ENCODE assay signal across 28 mouse cellular contexts in genomic region chr3:29993346-29993745, GRCm38 (mm10).
DNase-seq lines count a peak whose midpoint lies in the region; ATAC-seq and TF ChIP-seq lines count a peak whose summit lies in the region.
"Had no signal": no experiment of that assay in that cellular context is flagged by ENCODE, and none has a peak within 500 bp of the region (broad histone marks: within the 10 kb centered on the region; RNA-seq: fewer than 3 reads in every experiment).

No protein-coding gene starts in this region.

- no peaks in the 10 kb centered on the region for H3K27me3 ChIP-seq in kidney, adult 2 months (replicated peaks; ENCODE audit: control insufficient read depth, insufficient read depth, low read length)
- H3K27me3 ChIP-seq in stomach, postnatal 0 days (ENCODE audit: control insufficient read depth, insufficient read depth, low read length): no peaks in the 10 kb centered on the region
- H3K27me3 ChIP-seq: CH12.LX; embryonic facial prominence, embryonic 12.5 days; embryonic facial prominence, embryonic 15.5 days; heart, embryonic 12.5 days; heart, embryonic 15.5 days; hindbrain, embryonic 13.5 days had no signal

- no peak overlapping the region for H3K9ac ChIP-seq in stomach, postnatal 0 days (ENCODE audit: low read length)
- H3K9ac ChIP-seq: embryonic facial prominence, embryonic 12.5 days; embryonic facial prominence, embryonic 15.5 days; forebrain, postnatal 0 days; heart, embryonic 12.5 days; heart, embryonic 15.5 days; hindbrain, embryonic 13.5 days had no signal

- DNase-seq in kidney, adult 2 months: no peak
- DNase-seq in kidney, adult 9 months: no peak
- DNase-seq in right cerebral cortex, adult 18-20 months: peak; percentile 18
- no peak for DNase-seq in right cerebral cortex, postnatal 4 days
- DNase-seq in stomach, postnatal 0 days (ENCODE audit: low spot score): no peak
- no peak for DNase-seq in gastrocnemius, adult 8-10 months (ENCODE audit: low spot score in 2 of 2)
- no peak for DNase-seq in cerebellum, adult 11 months
- DNase-seq: adrenal gland, postnatal 10 days; adrenal gland, postnatal 36 days; B cell, adult 2 months; cerebellum, adult 2 months; cerebellum, adult 9-11 months; cerebellum, postnatal 25 days; forebrain, postnatal 0 days; gastrocnemius, adult 2 months; gastrocnemius, postnatal 25 days; heart, adult 18-20 months; heart, postnatal 10 days; heart, postnatal 36 days had no signal

- no peak overlapping the region for H3K4me3 ChIP-seq in kidney, adult 2 months (ENCODE audit: insufficient read depth, low read depth, low read length)
- no peak overlapping the region for H3K4me3 ChIP-seq in stomach, postnatal 0 days (ENCODE audit: low read depth, low read length)
- H3K4me3 ChIP-seq: embryonic facial prominence, embryonic 12.5 days; embryonic facial prominence, embryonic 15.5 days; gastrocnemius, adult 2 months; heart, embryonic 12.5 days; heart, embryonic 15.5 days; hindbrain, embryonic 10.5 days; hindbrain, embryonic 13.5 days had no signal

- WGBS in kidney, adult 2 months: 42% methylated on average over 10 of the region's 10 CpGs
- WGBS in stomach, postnatal 0 days: 50% methylated on average over 10 of the region's 10 CpGs

- no peak overlapping the region for H3K4me2 ChIP-seq in stomach, postnatal 0 days (replicated peaks; ENCODE audit: low read depth)
- H3K4me2 ChIP-seq: embryonic facial prominence, embryonic 12.5 days; embryonic facial prominence, embryonic 15.5 days; heart, embryonic 12.5 days; heart, embryonic 15.5 days; hindbrain, embryonic 13.5 days had no signal

- H3K27ac ChIP-seq in kidney, adult 2 months (ENCODE audit: insufficient read depth, low read depth, low read length): peak overlapping the region; percentile 26; the same call in 1 of the 2 replicates
- no peak overlapping the region for H3K27ac ChIP-seq in stomach, postnatal 0 days (replicated peaks)
- H3K27ac ChIP-seq: embryonic facial prominence, embryonic 12.5 days; embryonic facial prominence, embryonic 15.5 days; gastrocnemius, adult 2 months; heart, embryonic 15.5 days; hindbrain, embryonic 10.5 days; hindbrain, embryonic 13.5 days had no signal

- 0 out of 2 replicates have a peak, but pooled peaks have one; percentile 29 for ATAC-seq in stomach, postnatal 0 days (ENCODE audit: low FRiP score, low TSS enrichment)
- ATAC-seq: forebrain, embryonic 14.5 days; forebrain, postnatal 0 days; hindbrain, embryonic 16.5 days had no signal

- H3K4me1 ChIP-seq in kidney, adult 2 months (ENCODE audit: control insufficient read depth, insufficient read depth, low read length): no peaks in the 10 kb centered on the region
- H3K4me1 ChIP-seq in stomach, postnatal 0 days (replicated peaks; ENCODE audit: control insufficient read depth, insufficient read depth): no peaks in the 10 kb centered on the region
- H3K4me1 ChIP-seq: embryonic facial prominence, embryonic 12.5 days; embryonic facial prominence, embryonic 15.5 days; heart, embryonic 12.5 days; heart, embryonic 15.5 days; hindbrain, embryonic 13.5 days had no signal

- H3K9me3 ChIP-seq in stomach, postnatal 0 days (ENCODE audit: control insufficient read depth, low read length): no peaks in the 10 kb centered on the region
- H3K9me3 ChIP-seq: embryonic facial prominence, embryonic 12.5 days; embryonic facial prominence, embryonic 15.5 days; heart, embryonic 12.5 days; heart, embryonic 15.5 days; hindbrain, embryonic 10.5 days; hindbrain, embryonic 13.5 days had no signal

- no peak for TF ChIP-seq POLR2A in kidney, adult 2 months (IDR thresholded peaks at IDR 0.05; ENCODE audit: low read depth, low read length)

- no peak for TF ChIP-seq EP300 in stomach, postnatal 0 days (optimal IDR thresholded peaks at IDR 0.05)

- TF ChIP-seq CTCF in kidney, adult 2 months (conservative IDR thresholded peaks at IDR 0.05; ENCODE audit: insufficient read depth, insufficient read length, low read depth, low read length): no peak
- no peak for TF ChIP-seq CTCF in stomach, postnatal 0 days (IDR thresholded peaks at IDR 0.05; ENCODE audit: low read depth)

- no peaks in the 10 kb centered on the region for H3K36me3 ChIP-seq in kidney, adult 2 months (ENCODE audit: control insufficient read depth, insufficient read depth, low read length)
- H3K36me3 ChIP-seq in stomach, postnatal 0 days (ENCODE audit: control insufficient read depth, insufficient read depth, low read length): no peaks in the 10 kb centered on the region
- H3K36me3 ChIP-seq: embryonic facial prominence, embryonic 12.5 days; embryonic facial prominence, embryonic 15.5 days; hindbrain, embryonic 13.5 days had no signal
